Mouse (Mus musculus): ENCODE results near the gene Tff3. TPM values are rescaled to one million over a fixed set of nuclear protein-coding genes. Genes with fewer than 3 reads are reported as not detected.

Gene Tff3
- 3.4 TPM in 1 of 2 replicates, not detected in the other for polyA plus RNA-seq (2015; fragmentation: Nextera tagmentation; extraction: Ambion mirVana)

DNA sequence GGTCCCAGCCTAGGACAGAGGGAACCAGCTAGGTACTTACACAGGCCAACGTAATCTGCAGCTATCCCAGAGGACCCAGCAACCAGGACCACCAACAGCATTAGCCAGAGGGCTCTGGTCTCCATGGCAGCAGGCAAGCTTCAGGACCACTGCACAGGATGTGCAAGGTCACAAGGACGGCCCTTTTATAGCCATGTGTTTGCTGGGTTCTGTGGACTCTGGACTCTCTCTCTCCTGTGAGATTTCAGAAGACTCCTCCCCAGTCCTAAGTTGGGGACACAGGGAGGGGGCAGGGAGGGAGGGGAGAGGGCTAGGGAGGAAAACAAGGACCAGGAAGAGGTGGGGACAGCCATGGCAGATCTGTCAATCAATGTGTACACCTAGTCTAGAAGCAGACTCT lies at the start of gene Tff3:
Gene Tff3 (minus strand): TSS at position 195 of the 400 bp plus-strand sequence.
- ATAC-seq (replicated peaks; ENCODE audit: extremely low read depth, insufficient read depth, low FRiP score), result no peak
- WGBS, result 23% methylated on average over 2 of the region's 2 CpGs
- Histone ChIP-seq H3K27me3 (ENCODE audit: control insufficient read depth, insufficient read depth, low read length) (peaks cover 11% of the 10 kb centered on the region), H3K27ac (ENCODE audit: low read length) (no peak within 1 kb of the TSS), H3K4me3 (ENCODE audit: low read length) (no peak within 1 kb of the TSS), H3K4me1 (ENCODE audit: control insufficient read depth, insufficient read depth, low read length) (no peaks in the 10 kb centered on the region), H3K4me2 (ENCODE audit: low read depth, low read length) (no peak within 1 kb of the TSS), H3K36me3 (ENCODE audit: control insufficient read depth, insufficient read depth) (no peaks in the 10 kb centered on the region), H3K9me3 (replicated peaks; ENCODE audit: control insufficient read depth, low read length) (no peaks in the 10 kb centered on the region), H3K9ac (ENCODE audit: low read length) (no peak within 1 kb of the TSS)

DNA sequence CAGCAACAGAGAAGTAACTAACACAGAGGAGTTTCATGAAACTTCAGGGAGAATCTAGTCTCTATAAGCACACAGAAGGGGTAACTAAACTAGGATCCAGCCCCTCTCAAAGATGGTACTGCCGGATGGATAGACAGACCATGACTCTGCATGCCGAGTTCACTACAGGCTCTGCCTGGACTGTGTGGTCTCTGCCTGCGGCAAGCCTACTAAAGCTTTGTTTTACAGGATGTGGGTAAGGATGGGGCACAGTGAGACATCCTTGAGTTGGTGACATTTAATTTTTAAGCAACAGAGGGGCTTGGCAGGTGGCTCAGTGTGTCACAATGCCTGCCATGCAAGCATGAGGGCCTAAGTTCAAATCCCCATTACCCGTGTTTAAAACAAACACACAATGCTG lies 46.9 kb upstream of the Tff3 start:
- H3K27me3 ChIP-seq (ENCODE audit: control insufficient read depth, insufficient read depth, low read length), result no peaks in the 10 kb centered on the region
- no peaks in the 10 kb centered on the region for H3K4me1 ChIP-seq (ENCODE audit: control insufficient read depth, insufficient read depth, low read length)
- H3K9me3 ChIP-seq (replicated peaks; ENCODE audit: control insufficient read depth, low read length), result 0 out of 2 replicates have a peak, but pooled peaks cover 3% of the 10 kb centered on the region
- ATAC-seq (replicated peaks; ENCODE audit: extremely low read depth, insufficient read depth, low FRiP score), result peak; percentile 41; the same call in 1 of the 2 replicates
- 83% methylated on average over 4 of the region's 4 CpGs for WGBS
- no peak overlapping the region for H3K4me2 ChIP-seq (ENCODE audit: low read depth, low read length)
- no peak overlapping the region for H3K9ac ChIP-seq (ENCODE audit: low read length)
- no peak overlapping the region for H3K4me3 ChIP-seq (ENCODE audit: low read length)
- no peak overlapping the region for H3K27ac ChIP-seq (ENCODE audit: low read length)
- H3K36me3 ChIP-seq (ENCODE audit: control insufficient read depth, insufficient read depth), result no peaks in the 10 kb centered on the region

DNA sequence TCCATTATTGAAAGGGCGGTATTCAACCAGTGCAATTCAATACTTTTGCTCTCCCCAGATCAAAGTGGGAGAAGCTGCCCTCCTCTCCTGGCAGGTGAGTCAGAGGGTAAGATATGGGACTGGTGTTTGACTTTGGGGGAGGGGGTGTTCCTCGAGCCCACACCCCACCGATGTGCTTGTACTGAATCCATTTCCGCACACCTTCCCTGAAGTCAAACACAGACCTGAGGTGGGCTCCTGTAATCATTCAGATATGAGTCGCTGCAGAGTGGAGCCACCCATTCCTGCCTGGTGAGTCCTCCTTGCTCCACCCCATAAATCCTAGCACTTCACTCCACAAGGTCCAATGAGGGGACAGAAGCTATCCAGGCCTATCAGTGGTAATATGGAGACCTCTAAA lies 40.4 kb upstream of the Tff3 start:
- 75% methylated on average over 5 of the region's 5 CpGs for WGBS
- Histone ChIP-seq H3K4me2 (ENCODE audit: low read depth, low read length) (no peak overlapping the region), H3K4me3 (ENCODE audit: low read length) (no peak overlapping the region), H3K36me3 (ENCODE audit: control insufficient read depth, insufficient read depth) (no peaks in the 10 kb centered on the region), H3K9ac (ENCODE audit: low read length) (no peak overlapping the region), H3K27me3 (ENCODE audit: control insufficient read depth, insufficient read depth, low read length) (no peaks in the 10 kb centered on the region), H3K4me1 (ENCODE audit: control insufficient read depth, insufficient read depth, low read length) (no peaks in the 10 kb centered on the region), H3K27ac (ENCODE audit: low read length) (no peak overlapping the region), H3K9me3 (replicated peaks; ENCODE audit: control insufficient read depth, low read length) (0 out of 2 replicates have a peak, but pooled peaks cover 3% of the 10 kb centered on the region)
- no peak for ATAC-seq (replicated peaks; ENCODE audit: extremely low read depth, insufficient read depth, low FRiP score)

DNA sequence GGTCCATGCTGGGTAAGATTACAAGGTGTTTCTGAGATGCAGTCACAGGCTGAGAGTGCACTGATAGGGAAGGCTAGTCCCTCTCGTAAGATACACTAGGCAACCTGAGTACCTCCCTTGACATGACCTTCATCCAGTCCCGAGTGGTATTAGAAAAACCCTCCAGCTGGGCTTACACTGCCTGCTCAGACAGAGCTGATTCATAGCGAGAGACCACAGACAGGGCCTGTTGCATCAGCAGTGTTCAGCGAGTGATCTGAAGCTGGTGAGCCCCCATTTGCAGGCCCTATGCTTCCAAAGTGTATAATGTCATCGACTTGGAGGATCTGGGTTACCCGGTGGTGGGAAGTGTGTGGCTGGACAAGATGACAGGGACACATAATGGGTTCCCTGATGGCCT lies 35.7 kb upstream of the Tff3 start, which contains the start of gene Tff1:
Gene Tff1 (minus strand): TSS at position 151 of the 400 bp plus-strand sequence.
- H3K27ac ChIP-seq (ENCODE audit: low read length), result no peak within 1 kb of the TSS
- no peaks in the 10 kb centered on the region for H3K36me3 ChIP-seq (ENCODE audit: control insufficient read depth, insufficient read depth)
- H3K9ac ChIP-seq (ENCODE audit: low read length), result no peak within 1 kb of the TSS
- H3K9me3 ChIP-seq (replicated peaks; ENCODE audit: control insufficient read depth, low read length), result no peaks in the 10 kb centered on the region
- no peaks in the 10 kb centered on the region for H3K4me1 ChIP-seq (ENCODE audit: control insufficient read depth, insufficient read depth, low read length)
- H3K4me2 ChIP-seq (ENCODE audit: low read depth, low read length), result no peak within 1 kb of the TSS
- H3K4me3 ChIP-seq (ENCODE audit: low read length), result no peak within 1 kb of the TSS
- no peaks in the 10 kb centered on the region; the same call in 1 of the 2 replicates for H3K27me3 ChIP-seq (ENCODE audit: control insufficient read depth, insufficient read depth, low read length)
- WGBS, result 63% methylated on average over 6 of the region's 6 CpGs
- ATAC-seq (replicated peaks; ENCODE audit: extremely low read depth, insufficient read depth, low FRiP score), result no peak

DNA sequence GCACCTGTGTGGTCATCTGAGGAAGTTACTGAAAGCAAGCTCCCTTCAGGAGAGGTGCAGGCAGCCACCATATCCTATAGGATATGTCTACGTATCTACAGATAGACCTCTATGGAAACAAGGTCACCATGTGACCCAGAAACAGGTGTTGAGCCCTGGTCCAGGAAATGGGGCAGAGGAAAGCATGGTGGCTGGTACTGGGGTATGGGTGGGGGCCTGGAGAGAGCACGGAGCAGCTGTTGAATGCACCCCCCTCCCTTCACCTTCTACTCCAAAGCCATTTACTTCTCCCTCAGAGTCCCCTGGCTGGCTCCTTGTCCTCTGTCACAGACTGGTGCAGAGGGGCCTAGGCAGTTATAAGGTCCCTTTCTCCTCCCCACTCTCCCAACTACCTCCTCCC lies 34.4 kb upstream of the Tff3 start:
- Histone ChIP-seq H3K36me3 (ENCODE audit: control insufficient read depth, insufficient read depth) (no peaks in the 10 kb centered on the region), H3K27me3 (ENCODE audit: control insufficient read depth, insufficient read depth, low read length) (no peaks in the 10 kb centered on the region; the same call in 1 of the 2 replicates), H3K9me3 (replicated peaks; ENCODE audit: control insufficient read depth, low read length) (0 out of 2 replicates have a peak, but pooled peaks cover under 1% of the 10 kb centered on the region), H3K4me2 (ENCODE audit: low read depth, low read length) (no peak overlapping the region), H3K9ac (ENCODE audit: low read length) (no peak overlapping the region), H3K27ac (ENCODE audit: low read length) (no peak overlapping the region), H3K4me1 (ENCODE audit: control insufficient read depth, insufficient read depth, low read length) (no peaks in the 10 kb centered on the region), H3K4me3 (ENCODE audit: low read length) (no peak overlapping the region)
- WGBS, result 80% methylated on average over 2 of the region's 2 CpGs
- no peak for ATAC-seq (replicated peaks; ENCODE audit: extremely low read depth, insufficient read depth, low FRiP score)

DNA sequence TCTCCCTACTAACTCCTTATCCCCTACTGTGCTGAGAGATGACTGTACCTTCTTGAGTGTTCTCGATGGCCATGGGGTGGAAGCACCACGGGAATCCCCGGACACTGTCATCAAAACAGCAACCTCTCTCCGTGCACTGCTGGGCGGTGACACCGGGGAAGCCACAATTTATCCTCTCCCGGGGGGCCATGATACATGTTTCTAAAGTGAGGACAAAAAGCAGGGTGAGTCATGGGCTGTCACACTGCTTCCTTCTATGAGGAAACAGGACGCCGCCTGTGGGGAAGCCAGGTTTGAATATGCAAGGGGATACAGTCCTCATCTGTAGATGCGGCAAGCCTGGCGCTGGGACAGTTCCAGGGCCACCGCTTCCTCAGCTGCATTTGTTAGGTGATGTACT lies 33.2 kb upstream of the Tff3 start:
- 66% methylated on average over 12 of the region's 12 CpGs for WGBS
- H3K27me3 ChIP-seq (ENCODE audit: control insufficient read depth, insufficient read depth, low read length), result no peaks in the 10 kb centered on the region; the same call in 1 of the 2 replicates
- ATAC-seq (replicated peaks; ENCODE audit: extremely low read depth, insufficient read depth, low FRiP score), result no peak

DNA sequence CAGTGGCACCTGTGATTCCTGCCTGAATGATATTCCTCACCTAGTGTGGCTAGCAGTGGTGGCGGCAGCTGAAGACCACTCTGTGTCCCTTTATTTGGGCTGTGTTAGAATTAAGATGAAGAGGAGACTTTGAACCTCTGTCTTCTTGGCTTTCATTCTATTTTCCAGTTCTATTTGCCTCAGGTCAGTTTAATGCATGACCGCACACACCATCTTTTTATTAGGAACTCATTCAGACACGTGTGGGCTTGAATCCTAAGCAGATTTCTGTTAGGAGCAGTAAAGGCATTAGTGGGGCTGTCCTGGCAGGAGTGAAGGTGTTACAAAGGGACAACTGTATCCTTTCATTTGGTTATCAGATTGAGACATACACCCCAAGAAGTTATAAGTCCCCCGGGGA lies 30.8 kb upstream of the Tff3 start:
- Histone ChIP-seq H3K4me2 (ENCODE audit: low read depth, low read length) (no peak overlapping the region), H3K27me3 (ENCODE audit: control insufficient read depth, insufficient read depth, low read length) (no peaks in the 10 kb centered on the region; the same call in 1 of the 2 replicates), H3K9me3 (replicated peaks; ENCODE audit: control insufficient read depth, low read length) (0 out of 2 replicates have a peak, but pooled peaks cover 2% of the 10 kb centered on the region), H3K27ac (ENCODE audit: low read length) (no peak overlapping the region), H3K36me3 (ENCODE audit: control insufficient read depth, insufficient read depth) (no peaks in the 10 kb centered on the region), H3K4me1 (ENCODE audit: control insufficient read depth, insufficient read depth, low read length) (no peaks in the 10 kb centered on the region), H3K4me3 (ENCODE audit: low read length) (no peak overlapping the region), H3K9ac (ENCODE audit: low read length) (no peak overlapping the region)
- no peak for ATAC-seq (replicated peaks; ENCODE audit: extremely low read depth, insufficient read depth, low FRiP score)
- WGBS, result 82% methylated on average over 4 of the region's 4 CpGs

More for the DNA sequence above, 33.2 kb upstream of the Tff3 start:
- Histone ChIP-seq H3K9ac (ENCODE audit: low read length) (no peak overlapping the region), H3K36me3 (ENCODE audit: control insufficient read depth, insufficient read depth) (no peaks in the 10 kb centered on the region), H3K27ac (ENCODE audit: low read length) (no peak overlapping the region), H3K4me3 (ENCODE audit: low read length) (no peak overlapping the region), H3K9me3 (replicated peaks; ENCODE audit: control insufficient read depth, low read length) (0 out of 2 replicates have a peak, but pooled peaks cover 2% of the 10 kb centered on the region), H3K4me1 (ENCODE audit: control insufficient read depth, insufficient read depth, low read length) (no peaks in the 10 kb centered on the region), H3K4me2 (ENCODE audit: low read depth, low read length) (no peak overlapping the region)

DNA sequence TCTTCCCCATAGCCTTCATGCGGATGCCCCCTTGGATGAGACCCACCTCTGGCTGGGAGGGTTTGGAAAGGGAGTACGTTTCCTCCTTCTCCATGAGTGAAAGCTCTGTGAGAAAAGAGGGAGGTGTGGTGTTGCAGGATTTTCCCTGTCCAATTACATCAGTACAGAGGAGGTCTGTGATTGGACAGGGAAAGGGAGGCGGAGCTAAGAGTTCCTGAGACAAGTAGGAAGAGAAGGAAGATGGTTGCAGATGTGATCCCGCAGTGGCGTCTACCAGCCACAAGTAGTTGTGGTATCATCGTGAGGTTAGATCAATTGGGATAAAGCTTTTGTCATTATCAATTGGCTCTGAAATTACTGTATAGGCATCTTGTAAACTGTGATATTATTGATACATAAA lies 28.5 kb upstream of the Tff3 start:
- Histone ChIP-seq H3K9me3 (replicated peaks; ENCODE audit: control insufficient read depth, low read length) (0 out of 2 replicates have a peak, but pooled peaks cover 2% of the 10 kb centered on the region), H3K9ac (ENCODE audit: low read length) (no peak overlapping the region), H3K4me1 (ENCODE audit: control insufficient read depth, insufficient read depth, low read length) (no peaks in the 10 kb centered on the region), H3K27me3 (ENCODE audit: control insufficient read depth, insufficient read depth, low read length) (no peaks in the 10 kb centered on the region), H3K4me3 (ENCODE audit: low read length) (no peak overlapping the region), H3K36me3 (ENCODE audit: control insufficient read depth, insufficient read depth) (no peaks in the 10 kb centered on the region), H3K27ac (ENCODE audit: low read length) (no peak overlapping the region), H3K4me2 (ENCODE audit: low read depth, low read length) (no peak overlapping the region)
- WGBS, result 65% methylated on average over 6 of the region's 6 CpGs
- ATAC-seq (replicated peaks; ENCODE audit: extremely low read depth, insufficient read depth, low FRiP score), result no peak

DNA sequence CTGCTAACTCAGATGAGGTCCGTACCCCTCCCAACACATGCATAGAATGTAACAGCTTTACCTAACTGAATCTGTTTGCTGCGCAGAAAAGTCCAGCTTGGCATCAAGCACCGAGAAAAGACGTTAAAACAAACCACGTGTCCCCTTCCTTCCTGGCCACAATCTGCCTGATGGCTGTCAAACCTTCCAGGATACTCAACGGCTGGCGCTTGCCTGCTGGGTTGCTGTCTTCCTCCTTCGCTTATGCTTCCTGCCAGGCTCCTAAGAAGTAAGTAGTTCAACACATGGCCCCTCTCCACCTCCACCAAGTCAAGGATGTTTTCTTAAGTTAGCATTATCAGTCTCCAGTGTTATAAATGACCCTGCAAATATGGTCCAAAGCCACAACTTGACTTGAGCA lies 24.3 kb upstream of the Tff3 start:
- no peaks in the 10 kb centered on the region for H3K36me3 ChIP-seq (ENCODE audit: control insufficient read depth, insufficient read depth)
- no peaks in the 10 kb centered on the region for H3K27me3 ChIP-seq (ENCODE audit: control insufficient read depth, insufficient read depth, low read length)
- H3K4me3 ChIP-seq (ENCODE audit: low read length), result no peak overlapping the region
- no peak overlapping the region for H3K9ac ChIP-seq (ENCODE audit: low read length)
- H3K27ac ChIP-seq (ENCODE audit: low read length), result no peak overlapping the region
- H3K4me1 ChIP-seq (ENCODE audit: control insufficient read depth, insufficient read depth, low read length), result no peaks in the 10 kb centered on the region
- ATAC-seq (replicated peaks; ENCODE audit: extremely low read depth, insufficient read depth, low FRiP score), result no peak
- WGBS, result 56% methylated on average over 8 of the region's 8 CpGs
- no peak overlapping the region for H3K4me2 ChIP-seq (ENCODE audit: low read depth, low read length)
- H3K9me3 ChIP-seq (replicated peaks; ENCODE audit: control insufficient read depth, low read length), result 0 out of 2 replicates have a peak, but pooled peaks cover under 1% of the 10 kb centered on the region
